ENCODE assay signal across 9 mouse cellular contexts in genomic region chr8:3387286-3387685, GRCm38 (mm10). TPM values are rescaled to one million over a fixed set of nuclear protein-coding genes. Genes with fewer than 3 reads are reported as not detected.
DNase-seq lines count a peak whose midpoint lies in the region; ATAC-seq and TF ChIP-seq lines count a peak whose summit lies in the region.
"Had no signal": no experiment of that assay in that cellular context is flagged by ENCODE, and none has a peak within 500 bp of the region (broad histone marks: within the 10 kb centered on the region; RNA-seq: fewer than 3 reads in every experiment).

No protein-coding gene starts in this region.

- no peaks in the 10 kb centered on the region for H3K4me1 ChIP-seq in embryonic fibroblast, embryonic 13.5 days (ENCODE audit: control insufficient read depth, insufficient read depth, low read length)
- H3K4me1 ChIP-seq in hindbrain, postnatal 0 days (ENCODE audit: insufficient read depth, low read length) = no peaks in the 10 kb centered on the region
- H3K4me1 ChIP-seq in midbrain, embryonic 13.5 days (replicated peaks) = peaks cover 1% of the 10 kb centered on the region

- no peaks in the 10 kb centered on the region for H3K9me3 ChIP-seq in hindbrain, postnatal 0 days (ENCODE audit: low read length)
- no peaks in the 10 kb centered on the region for H3K9me3 ChIP-seq in midbrain, embryonic 13.5 days
- H3K9me3 ChIP-seq: limb, embryonic 13.5 days had no signal

- H3K4me2 ChIP-seq in hindbrain, postnatal 0 days (ENCODE audit: low read depth, low read length) = no peak overlapping the region
- H3K4me2 ChIP-seq in midbrain, embryonic 13.5 days (replicated peaks) = no peak overlapping the region
- H3K4me2 ChIP-seq: limb, embryonic 13.5 days had no signal

- H3K27me3 ChIP-seq in hindbrain, postnatal 0 days (ENCODE audit: insufficient read depth, low read length) = no peaks in the 10 kb centered on the region
- H3K27me3 ChIP-seq in midbrain, embryonic 13.5 days = no peaks in the 10 kb centered on the region

- intact Hi-C loops in left cerebral cortex, postnatal 25 days (cut with DNase I) = loop anchor here (2.0 kb wide), 1 partner anchor 28 kb away; no protein-coding TSS in a partner anchor

- no peak for TF ChIP-seq POLR2A in embryonic fibroblast, embryonic 13.5 days (IDR thresholded peaks at IDR 0.05; ENCODE audit: low read depth, low read length)

- H3K9ac ChIP-seq in hindbrain, postnatal 0 days (replicated peaks; ENCODE audit: low read length) = no peak overlapping the region
- H3K9ac ChIP-seq in midbrain, embryonic 13.5 days (replicated peaks) = no peak overlapping the region
- H3K9ac ChIP-seq: limb, embryonic 13.5 days had no signal

- H3K4me3 ChIP-seq in embryonic fibroblast, embryonic 13.5 days (ENCODE audit: insufficient read depth, low read length) = no peak overlapping the region
- H3K4me3 ChIP-seq in hindbrain, postnatal 0 days (ENCODE audit: low read length) = no peak overlapping the region
- H3K4me3 ChIP-seq in midbrain, embryonic 13.5 days (replicated peaks) = no peak overlapping the region
- H3K4me3 ChIP-seq: limb, embryonic 13.5 days had no signal

- no peak overlapping the region for H3K27ac ChIP-seq in embryonic fibroblast, embryonic 13.5 days (ENCODE audit: insufficient read depth, low read length)
- H3K27ac ChIP-seq in hindbrain, postnatal 0 days = no peak overlapping the region
- no peak overlapping the region for H3K27ac ChIP-seq in midbrain, embryonic 13.5 days
- H3K27ac ChIP-seq: limb, embryonic 13.5 days had no signal

- 32% methylated on average over 6 of the region's 6 CpGs for WGBS in hindbrain, postnatal 0 days
- WGBS in midbrain, embryonic 13.5 days = 40% methylated on average over 6 of the region's 6 CpGs

- ATAC-seq in hindbrain, postnatal 0 days = 0 out of 2 replicates have a peak, but pooled peaks have one; percentile 38
- ATAC-seq in midbrain, embryonic 13.5 days = 0 out of 2 replicates have a peak, but pooled peaks have one; percentile 10

- TF ChIP-seq CTCF in embryonic fibroblast, embryonic 13.5 days (IDR thresholded peaks at IDR 0.05; ENCODE audit: borderline replicate concordance, insufficient read depth, low read length) = peak; percentile 73; the same call in 1 of the 2 replicates
- TF ChIP-seq CTCF in hindbrain, postnatal 0 days (IDR thresholded peaks at IDR 0.05; ENCODE audit: low read depth) = peak; percentile 85

- no peaks in the 10 kb centered on the region for H3K36me3 ChIP-seq in hindbrain, postnatal 0 days (ENCODE audit: insufficient read depth, low read length)
- no peaks in the 10 kb centered on the region for H3K36me3 ChIP-seq in midbrain, embryonic 13.5 days
- H3K36me3 ChIP-seq: limb, embryonic 13.5 days had no signal

- DNase-seq in cerebellum, adult 8-10 months = peak; percentile 31
- no peak for DNase-seq in cerebellum, adult 9-11 months
- DNase-seq in adrenal gland, adult (ENCODE audit: inconsistent age in 2 of 2, low spot score in 1 of 2) = peak; percentile 63 to 88
- DNase-seq in hindbrain, postnatal 0 days (ENCODE audit: low spot score) = peak; percentile 71
- peak; percentile 57 to 65 for DNase-seq in left cerebral cortex, postnatal 25 days (ENCODE audit: low spot score in 2 of 2)
- DNase-seq in spleen, postnatal 14 days (ENCODE audit: low spot score in 2 of 2) = peak; percentile 33 to 62

RNA-seq across cellular contexts. Expression of gene Arhgef18, which starts 5.5 kb away (rescaled TPM):
- polyA plus RNA-seq in embryonic fibroblast, embryonic 13.5 days (2011; ENCODE audit: insufficient read length, low read depth, missing spikeins) = 19.8 and 21.2 TPM in 2 replicates
- 45.6 and 50.0 TPM in 2 replicates for total RNA-seq in hindbrain, postnatal 0 days (2014; rRNA removed)
- polyA plus RNA-seq in hindbrain, postnatal 0 days (2015; fragmentation: Nextera tagmentation; extraction: Ambion mirVana) = 5.4 and 5.5 TPM in 2 replicates
- total RNA-seq in left cerebral cortex, postnatal 25 days (2021) = 10 to 100 TPM; 43.8 to 45.2 TPM
- polyA plus RNA-seq in midbrain, embryonic 13.5 days (2015; fragmentation: Nextera tagmentation; extraction: Ambion mirVana) = 10.4 and 12.5 TPM in 2 replicates

RNA-seq across cellular contexts. Expression of gene A430078G23Rik, which starts 34.1 kb away (rescaled TPM):
- polyA plus RNA-seq in embryonic fibroblast, embryonic 13.5 days (2011; ENCODE audit: insufficient read length, low read depth, missing spikeins) = not detected in 2 replicates
- not detected in 2 replicates for total RNA-seq in hindbrain, postnatal 0 days (2014; rRNA removed)
- 0.09 TPM in 1 of 2 replicates, not detected in the other for polyA plus RNA-seq in hindbrain, postnatal 0 days (2015; fragmentation: Nextera tagmentation; extraction: Ambion mirVana)
- total RNA-seq in left cerebral cortex, postnatal 25 days (2021) = not detected
- not detected in 2 replicates for polyA plus RNA-seq in midbrain, embryonic 13.5 days (2015; fragmentation: Nextera tagmentation; extraction: Ambion mirVana)
